Mouse (Mus musculus): ENCODE results near the gene Mocs1.
A peak's percentile ranks its signal among the peaks of the same experiment; 100 is the strongest.

The Mocs1 gene

DNA sequence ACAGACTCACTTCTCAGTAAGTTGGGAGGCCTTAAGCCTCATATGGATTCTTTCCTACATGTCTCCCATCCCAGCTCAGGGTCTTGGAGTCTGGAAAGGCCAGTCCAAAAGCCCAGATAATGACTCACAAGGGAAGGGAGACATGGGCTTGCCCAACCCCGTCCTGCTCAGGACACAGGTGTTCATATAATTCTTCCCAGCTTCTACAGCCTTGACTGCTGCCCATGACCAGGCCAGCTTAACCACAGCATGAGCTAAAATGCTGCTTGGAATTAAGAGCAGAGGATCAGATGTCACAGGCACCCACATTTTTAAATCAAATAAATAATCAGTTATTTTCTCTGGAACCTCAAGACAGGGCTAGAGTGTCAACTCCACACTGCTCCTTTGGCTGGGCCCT, 47.0 kb downstream of the Mocs1 start:
- Histone ChIP-seq H3K36me3 (ENCODE audit: insufficient read depth, low read length) (no peaks in the 10 kb centered on the region), H3K4me3 (replicated peaks; ENCODE audit: low read length) (no peak overlapping the region), H3K9me3 (ENCODE audit: low read length) (peaks cover 3% of the 10 kb centered on the region; the same call in 1 of the 2 replicates), H3K4me1 (replicated peaks; ENCODE audit: low read depth, low read length) (peaks cover 4% of the 10 kb centered on the region; the same call in 1 of the 2 replicates), H3K27me3 (ENCODE audit: insufficient read depth, low read length) (peaks cover 8% of the 10 kb centered on the region)
- TF ChIP-seq NANOG (IDR thresholded peaks at IDR 0.05; ENCODE audit: borderline replicate concordance, low read length): no peak
- TF ChIP-seq POU5F1 (IDR thresholded peaks at IDR 0.05; ENCODE audit: borderline replicate concordance, low read length): no peak
- TF ChIP-seq CTCF (conservative IDR thresholded peaks at IDR 0.05; ENCODE audit: low read length): no peak

DNA sequence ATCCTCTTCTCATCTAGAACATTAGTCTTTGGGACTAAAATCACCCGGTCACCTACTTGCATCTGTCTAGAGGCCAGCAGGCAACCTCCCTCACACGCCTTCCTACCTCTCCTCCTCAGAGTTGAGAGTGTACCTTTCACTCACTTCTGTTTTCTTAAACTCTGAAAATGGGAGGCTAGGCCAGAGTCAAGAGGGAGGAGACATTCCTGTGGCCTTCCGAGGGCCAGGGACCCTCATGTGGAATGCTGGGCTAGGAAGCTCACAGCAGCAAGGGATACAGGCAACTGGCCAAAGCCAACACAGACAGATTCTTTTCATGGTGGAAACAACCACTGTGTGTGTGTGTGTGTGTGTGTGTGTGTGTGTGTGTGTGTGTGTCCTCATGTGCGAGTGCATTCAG, 49.2 kb downstream of the Mocs1 start:
- Histone ChIP-seq H3K36me3 (ENCODE audit: insufficient read depth, low read length) (no peaks in the 10 kb centered on the region), H3K4me3 (replicated peaks; ENCODE audit: low read length) (no peak overlapping the region)
- TF ChIP-seq NANOG (IDR thresholded peaks at IDR 0.05; ENCODE audit: borderline replicate concordance, low read length): no peak
- TF ChIP-seq POU5F1 (IDR thresholded peaks at IDR 0.05; ENCODE audit: borderline replicate concordance, low read length): no peak
- no peak for TF ChIP-seq CTCF (conservative IDR thresholded peaks at IDR 0.05; ENCODE audit: low read length)

DNA sequence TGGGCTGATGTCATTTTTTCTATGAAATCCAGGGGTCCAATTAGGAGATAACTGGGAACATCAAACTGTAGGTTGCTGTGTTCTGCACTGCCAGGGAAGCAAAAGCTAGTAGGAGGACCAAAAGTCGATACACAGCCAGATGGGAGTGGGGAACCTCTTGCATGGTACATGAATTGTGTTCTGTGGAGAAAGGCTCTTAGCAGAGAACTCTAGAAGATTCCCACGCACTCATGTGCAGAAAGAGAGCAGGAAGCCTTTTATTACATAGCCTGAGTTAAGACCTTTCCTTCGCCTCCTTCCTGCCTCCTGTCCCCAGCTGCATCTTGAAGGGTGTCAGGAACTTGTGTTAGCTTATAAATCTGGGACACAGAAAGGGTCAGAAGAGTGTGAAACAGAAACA, 53.7 kb downstream of the Mocs1 start:
- no peak for TF ChIP-seq POU5F1 (IDR thresholded peaks at IDR 0.05; ENCODE audit: borderline replicate concordance, low read length)
- no peak for TF ChIP-seq NANOG (IDR thresholded peaks at IDR 0.05; ENCODE audit: borderline replicate concordance, low read length)
- no peak for TF ChIP-seq CTCF (conservative IDR thresholded peaks at IDR 0.05; ENCODE audit: low read length)
- H3K36me3 ChIP-seq (ENCODE audit: insufficient read depth, low read length): no peaks in the 10 kb centered on the region
- H3K4me1 ChIP-seq (replicated peaks; ENCODE audit: low read depth, low read length): no peaks in the 10 kb centered on the region
- H3K4me3 ChIP-seq (replicated peaks; ENCODE audit: low read length): no peak overlapping the region
- 0 out of 2 replicates have a peak, but pooled peaks cover 4% of the 10 kb centered on the region for H3K9me3 ChIP-seq (ENCODE audit: low read length)
- peaks cover 13% of the 10 kb centered on the region for H3K27me3 ChIP-seq (ENCODE audit: insufficient read depth, low read length)

More for the DNA sequence above, 49.2 kb downstream of the Mocs1 start:
- Histone ChIP-seq H3K9me3 (ENCODE audit: low read length) (0 out of 2 replicates have a peak, but pooled peaks cover 4% of the 10 kb centered on the region), H3K4me1 (replicated peaks; ENCODE audit: low read depth, low read length) (peaks cover 4% of the 10 kb centered on the region; the same call in 1 of the 2 replicates), H3K27me3 (ENCODE audit: insufficient read depth, low read length) (peaks cover 18% of the 10 kb centered on the region)

DNA sequence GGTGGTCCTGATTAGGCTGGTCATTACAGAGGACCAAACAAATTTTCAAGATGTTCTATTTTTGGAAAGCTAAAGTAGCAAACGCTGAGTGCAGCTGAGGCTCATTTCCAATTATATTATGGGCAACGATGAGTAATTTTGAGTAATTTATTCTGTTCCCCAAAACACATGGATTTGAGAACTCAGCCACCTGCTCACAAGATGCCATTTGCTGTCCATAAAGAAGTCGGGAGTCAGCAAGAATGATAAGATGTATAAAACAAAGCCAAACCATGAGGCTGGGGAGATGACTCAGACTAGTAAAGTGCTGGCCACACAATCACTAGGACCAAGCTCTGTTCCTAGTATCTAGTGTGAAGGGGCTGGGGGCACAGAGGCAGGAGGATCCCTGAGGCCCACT, 56.3 kb downstream of the Mocs1 start:
- TF ChIP-seq POU5F1 (IDR thresholded peaks at IDR 0.05; ENCODE audit: borderline replicate concordance, low read length): no peak
- no peak for TF ChIP-seq CTCF (conservative IDR thresholded peaks at IDR 0.05; ENCODE audit: low read length)
- no peak for TF ChIP-seq NANOG (IDR thresholded peaks at IDR 0.05; ENCODE audit: borderline replicate concordance, low read length)
- no peak overlapping the region for H3K4me3 ChIP-seq (replicated peaks; ENCODE audit: low read length)
- no peaks in the 10 kb centered on the region for H3K4me1 ChIP-seq (replicated peaks; ENCODE audit: low read depth, low read length)
- H3K9me3 ChIP-seq (ENCODE audit: low read length): 0 out of 2 replicates have a peak, but pooled peaks cover 4% of the 10 kb centered on the region
- H3K27me3 ChIP-seq (ENCODE audit: insufficient read depth, low read length): peaks cover 20% of the 10 kb centered on the region
- no peaks in the 10 kb centered on the region for H3K36me3 ChIP-seq (ENCODE audit: insufficient read depth, low read length)

DNA sequence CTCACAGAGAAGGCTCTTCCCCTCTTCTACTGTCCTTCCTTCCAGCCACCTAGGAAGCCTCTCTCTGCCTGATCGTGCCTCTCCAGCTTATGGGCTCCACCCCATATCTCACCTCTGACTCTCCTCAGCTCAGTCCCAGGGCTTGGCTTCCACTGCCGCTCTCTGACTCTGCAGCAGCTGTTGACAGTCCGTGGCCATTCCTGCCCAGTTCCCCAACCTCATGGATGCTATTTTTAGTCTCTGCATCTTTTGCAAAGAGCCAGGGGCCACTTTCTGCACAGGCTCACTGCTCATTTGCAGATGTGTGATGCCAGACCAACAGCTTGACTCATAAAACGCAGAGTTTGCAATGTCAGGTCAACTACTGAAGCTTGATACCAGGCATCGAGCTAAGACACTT, 60.9 kb downstream of the Mocs1 start:
- TF ChIP-seq CTCF (conservative IDR thresholded peaks at IDR 0.05; ENCODE audit: low read length) (no peak), POU5F1 (IDR thresholded peaks at IDR 0.05; ENCODE audit: borderline replicate concordance, low read length) (no peak), NANOG (IDR thresholded peaks at IDR 0.05; ENCODE audit: borderline replicate concordance, low read length) (no peak)
- Histone ChIP-seq H3K27me3 (ENCODE audit: insufficient read depth, low read length) (peaks cover 7% of the 10 kb centered on the region), H3K9me3 (ENCODE audit: low read length) (0 out of 2 replicates have a peak, but pooled peaks cover 5% of the 10 kb centered on the region), H3K36me3 (ENCODE audit: insufficient read depth, low read length) (no peaks in the 10 kb centered on the region), H3K4me3 (replicated peaks; ENCODE audit: low read length) (no peak overlapping the region), H3K4me1 (replicated peaks; ENCODE audit: low read depth, low read length) (peaks cover 6% of the 10 kb centered on the region; the same call in 1 of the 2 replicates)

DNA sequence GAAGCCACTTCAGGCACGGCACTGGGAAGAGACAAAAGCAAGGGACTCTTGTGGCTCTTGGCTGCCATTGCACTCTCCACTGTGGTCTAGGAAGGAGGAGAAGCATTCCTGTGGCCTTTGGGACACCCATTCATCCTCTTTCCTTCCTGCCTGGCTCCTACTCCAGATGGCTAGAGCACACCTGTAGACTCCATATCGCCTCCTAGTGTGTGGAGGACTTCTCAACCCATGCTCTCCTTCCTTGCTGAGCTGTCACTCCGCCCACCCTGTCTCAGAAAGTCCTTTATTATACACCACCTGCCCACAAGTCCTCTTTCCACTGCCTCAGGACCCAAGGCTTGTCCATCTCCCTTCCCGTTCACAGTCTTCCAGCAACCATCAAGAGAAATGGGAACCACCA, 65.1 kb downstream of the Mocs1 start:
- H3K36me3 ChIP-seq (ENCODE audit: insufficient read depth, low read length): no peaks in the 10 kb centered on the region
- H3K27me3 ChIP-seq (ENCODE audit: insufficient read depth, low read length): peaks cover 5% of the 10 kb centered on the region; the same call in 1 of the 2 replicates
- peaks cover 11% of the 10 kb centered on the region for H3K4me1 ChIP-seq (replicated peaks; ENCODE audit: low read depth, low read length)
- no peak overlapping the region for H3K4me3 ChIP-seq (replicated peaks; ENCODE audit: low read length)
- TF ChIP-seq POU5F1 (IDR thresholded peaks at IDR 0.05; ENCODE audit: borderline replicate concordance, low read length) (no peak), NANOG (IDR thresholded peaks at IDR 0.05; ENCODE audit: borderline replicate concordance, low read length) (no peak), CTCF (conservative IDR thresholded peaks at IDR 0.05; ENCODE audit: low read length) (peak; percentile 16)
- 0 out of 2 replicates have a peak, but pooled peaks cover 5% of the 10 kb centered on the region for H3K9me3 ChIP-seq (ENCODE audit: low read length)

DNA sequence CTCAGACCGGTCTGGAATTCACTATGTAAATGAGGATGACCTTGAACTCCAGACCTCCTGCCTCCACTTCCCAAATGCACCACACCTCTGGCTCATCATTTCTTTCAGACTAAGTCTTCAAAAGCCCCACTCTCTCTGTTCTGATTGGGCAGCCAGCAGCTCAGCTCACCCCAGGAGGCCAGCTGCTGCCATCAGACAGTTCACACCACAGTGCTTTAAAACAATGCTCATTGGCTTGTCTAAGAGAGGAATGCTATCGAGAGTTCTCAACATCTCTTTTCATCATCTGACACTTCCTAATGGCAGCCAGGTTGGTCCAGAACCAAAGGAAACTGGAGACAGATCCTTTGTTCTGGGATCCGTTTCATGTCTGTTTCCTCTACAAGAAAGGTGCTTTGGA, 70.0 kb downstream of the Mocs1 start:
- Histone ChIP-seq H3K27me3 (ENCODE audit: insufficient read depth, low read length) (peaks cover 23% of the 10 kb centered on the region), H3K4me3 (replicated peaks; ENCODE audit: low read length) (no peak overlapping the region), H3K36me3 (ENCODE audit: insufficient read depth, low read length) (no peaks in the 10 kb centered on the region), H3K9me3 (ENCODE audit: low read length) (peaks cover 13% of the 10 kb centered on the region; the same call in 1 of the 2 replicates), H3K4me1 (replicated peaks; ENCODE audit: low read depth, low read length) (peaks cover 20% of the 10 kb centered on the region)
- TF ChIP-seq NANOG (IDR thresholded peaks at IDR 0.05; ENCODE audit: borderline replicate concordance, low read length): peak; percentile 92
- TF ChIP-seq CTCF (conservative IDR thresholded peaks at IDR 0.05; ENCODE audit: low read length): no peak

DNA sequence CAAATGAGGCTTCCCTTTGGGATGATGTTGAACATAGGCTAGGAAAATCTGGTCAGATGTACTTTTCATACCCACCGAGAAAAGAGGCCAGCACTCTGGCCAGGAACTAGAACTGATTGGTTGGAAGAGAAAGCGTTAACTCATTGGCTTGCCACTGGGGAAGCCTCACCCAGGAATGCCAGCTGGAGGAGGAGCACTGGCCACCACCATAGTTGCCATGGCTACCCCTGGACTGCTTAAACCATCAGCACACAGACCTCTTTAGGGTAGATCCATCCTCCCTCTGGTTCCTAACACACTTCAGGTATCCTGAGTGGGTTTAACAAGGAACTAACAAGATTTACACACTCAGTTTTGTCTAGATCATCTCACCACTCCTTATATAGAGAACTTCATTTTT, 71.5 kb downstream of the Mocs1 start:
- no peaks in the 10 kb centered on the region for H3K36me3 ChIP-seq (ENCODE audit: insufficient read depth, low read length)
- no peak overlapping the region for H3K4me3 ChIP-seq (replicated peaks; ENCODE audit: low read length)
- peaks cover 9% of the 10 kb centered on the region; the same call in 1 of the 2 replicates for H3K9me3 ChIP-seq (ENCODE audit: low read length)
- peaks cover 23% of the 10 kb centered on the region for H3K27me3 ChIP-seq (ENCODE audit: insufficient read depth, low read length)
- H3K4me1 ChIP-seq (replicated peaks; ENCODE audit: low read depth, low read length): peaks cover 20% of the 10 kb centered on the region
- TF ChIP-seq POU5F1 (IDR thresholded peaks at IDR 0.05; ENCODE audit: borderline replicate concordance, low read length) (no peak), CTCF (conservative IDR thresholded peaks at IDR 0.05; ENCODE audit: low read length) (no peak), NANOG (IDR thresholded peaks at IDR 0.05; ENCODE audit: borderline replicate concordance, low read length) (no peak)

DNA sequence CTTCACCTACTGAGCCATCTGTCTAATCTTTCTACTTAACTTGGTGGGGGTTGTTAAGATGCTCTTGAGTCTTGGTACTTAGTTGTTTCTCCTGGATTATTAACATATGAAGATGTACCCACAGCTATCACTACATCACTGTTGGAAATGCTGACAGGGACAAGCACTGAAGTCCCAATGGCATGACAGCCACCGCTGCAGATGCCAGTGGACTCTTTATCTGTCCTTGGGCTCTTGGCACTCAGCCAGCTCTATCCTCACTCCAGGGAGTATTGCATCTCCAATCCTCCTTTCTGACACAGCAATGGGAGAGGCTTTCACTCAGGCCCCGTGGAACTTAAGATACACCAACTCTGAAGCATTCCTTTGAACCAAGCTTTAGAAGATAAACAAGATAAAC, 72.1 kb downstream of the Mocs1 start:
- Histone ChIP-seq H3K4me1 (replicated peaks; ENCODE audit: low read depth, low read length) (peaks cover 20% of the 10 kb centered on the region), H3K36me3 (ENCODE audit: insufficient read depth, low read length) (no peaks in the 10 kb centered on the region), H3K9me3 (ENCODE audit: low read length) (peaks cover 9% of the 10 kb centered on the region; the same call in 1 of the 2 replicates), H3K4me3 (replicated peaks; ENCODE audit: low read length) (no peak overlapping the region), H3K27me3 (ENCODE audit: insufficient read depth, low read length) (peaks cover 23% of the 10 kb centered on the region)
- TF ChIP-seq NANOG (IDR thresholded peaks at IDR 0.05; ENCODE audit: borderline replicate concordance, low read length) (no peak), POU5F1 (IDR thresholded peaks at IDR 0.05; ENCODE audit: borderline replicate concordance, low read length) (no peak), CTCF (conservative IDR thresholded peaks at IDR 0.05; ENCODE audit: low read length) (no peak)
